Mouse (Mus musculus) embryonic facial prominence, embryonic 14.5 days (tissue): ENCODE results near the gene Emc4. TPM values are rescaled to one million over a fixed set of nuclear protein-coding genes. Genes with fewer than 3 reads are reported as not detected.

Experiments used
- ATAC-seq: fragments of 200-750 bp; cut with Nextera tagmentation; 2 replicates; pipeline ENCODE4 v1.8.0; 2017; ENCODE audit warnings: low read depth, moderate number of reproducible peaks, moderate TSS enrichment
- DNase-seq: peaks from one replicate; pipeline ENCODE4 v3.0.0-alpha.2; 2015; ENCODE audit warnings: low spot score
- H3K27ac ChIP-seq: fragments of 300-500 bp; sonication (generic); replicated peaks from 2 replicates; pipeline ENCODE4 v1.5.1; 2014; ENCODE audit warnings: low read depth, mild to moderate bottlenecking, low read length, moderate library complexity
- H3K27me3 ChIP-seq: fragments of 300-500 bp; sonication (generic); replicated peaks from 2 replicates; pipeline ENCODE4 v1.6.1; 2014; ENCODE audit warnings: low read length; ENCODE audit not compliant: control insufficient read depth, insufficient read depth
- H3K36me3 ChIP-seq: fragments of 300-500 bp; sonication (generic); 2 replicates; pipeline ENCODE4 v1.6.1; 2014; ENCODE audit warnings: low read length, mixed read lengths; ENCODE audit not compliant: control insufficient read depth, insufficient read depth
- H3K4me1 ChIP-seq: fragments of 300-500 bp; sonication (generic); 2 replicates; pipeline ENCODE4 v1.6.1; 2014; ENCODE audit warnings: antibody characterized with exemption, low read length; ENCODE audit not compliant: control insufficient read depth, insufficient read depth
- H3K4me2 ChIP-seq: fragments of 300-500 bp; sonication (generic); 2 replicates; pipeline ENCODE4 v1.6.1; 2014; ENCODE audit warnings: low read depth, mild to moderate bottlenecking, low read length, moderate library complexity, mixed read lengths
- H3K4me3 ChIP-seq: fragments of 300-500 bp; sonication (generic); 2 replicates; pipeline ENCODE4 v1.5.1; 2014; ENCODE audit warnings: low read depth, mild to moderate bottlenecking, low read length
- H3K9ac ChIP-seq: fragments of 300-500 bp; sonication (generic); 2 replicates; pipeline ENCODE4 v1.6.1; 2014; ENCODE audit warnings: low read depth, mild to moderate bottlenecking, low read length, moderate library complexity, mixed read lengths
- H3K9me3 ChIP-seq: fragments of 300-500 bp; sonication (generic); 2 replicates; pipeline ENCODE4 v1.6.1; 2016; ENCODE audit warnings: low read length; ENCODE audit not compliant: control insufficient read depth
- WGBS: fragments of 180-500 bp; shearing (Covaris S2); extraction: QIAGEN DNeasy Blood & Tissue Kit; methylation state at CpG from one replicate; pipeline ENCODE4 v1.1.7; 2014; 5-methylcytosine and 5-hydroxymethylcytosine counted together
- polyA plus RNA-seq: library from polyadenylated mRNA; unstranded; fragments of >200 nt; fragmentation: Nextera tagmentation; extraction: Ambion mirVana; gene quantifications from 2 replicates; pipeline ENCODE4 v1.2.1, GENCODE M21; 2014

The Emc4 gene
- polyA plus RNA-seq, 1 experiment from 2014 or later, result 108 TPM

DNA sequence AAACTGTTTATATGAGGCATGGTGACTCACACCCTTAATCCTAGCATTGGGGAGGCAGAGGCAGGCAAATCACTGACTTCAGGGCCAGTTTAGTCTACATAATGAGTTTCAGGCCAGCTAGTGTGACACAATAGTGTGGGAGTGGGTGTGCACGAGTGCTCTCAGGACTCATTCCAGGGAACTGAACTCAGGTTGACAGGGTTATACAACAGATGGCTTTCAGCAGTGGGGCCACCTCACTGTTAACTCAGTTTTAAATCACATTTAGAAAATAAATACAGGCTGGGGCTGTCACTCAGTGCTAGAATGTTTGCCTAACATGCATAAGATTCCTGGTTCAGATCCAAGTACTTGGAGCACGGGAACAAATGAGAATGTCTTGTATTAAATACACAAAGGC lies 8.2 kb downstream of the Emc4 start:
- Histone ChIP-seq H3K9ac (no peak overlapping the region), H3K36me3 (peaks cover 88% of the 10 kb centered on the region), H3K4me1 (no peaks in the 10 kb centered on the region), H3K4me3 (no peak overlapping the region), H3K4me2 (no peak overlapping the region), H3K27ac (no peak overlapping the region), H3K27me3 (no peaks in the 10 kb centered on the region), H3K9me3 (no peaks in the 10 kb centered on the region)
- DNase-seq (peak; percentile 52), ATAC-seq (no peak)
- 53% methylated on average over 2 of the region's 2 CpGs for WGBS

- ATAC-seq (no peak), DNase-seq (no peak)
- no peaks in the 10 kb centered on the region for H3K9me3 ChIP-seq
- peaks cover 69% of the 10 kb centered on the region for H3K36me3 ChIP-seq
- no peak overlapping the region for H3K4me2 ChIP-seq
- WGBS, result 86% methylated on average over 7 of the region's 7 CpGs
- H3K27me3 ChIP-seq, result no peaks in the 10 kb centered on the region
- H3K9ac ChIP-seq, result no peak overlapping the region
- no peak overlapping the region for H3K27ac ChIP-seq
- no peak overlapping the region for H3K4me3 ChIP-seq
- no peaks in the 10 kb centered on the region for H3K4me1 ChIP-seq
These were observed 14.0 kb downstream of the Emc4 start for GRCm38 (mm10) chr2:112353685-112354455.

DNA sequence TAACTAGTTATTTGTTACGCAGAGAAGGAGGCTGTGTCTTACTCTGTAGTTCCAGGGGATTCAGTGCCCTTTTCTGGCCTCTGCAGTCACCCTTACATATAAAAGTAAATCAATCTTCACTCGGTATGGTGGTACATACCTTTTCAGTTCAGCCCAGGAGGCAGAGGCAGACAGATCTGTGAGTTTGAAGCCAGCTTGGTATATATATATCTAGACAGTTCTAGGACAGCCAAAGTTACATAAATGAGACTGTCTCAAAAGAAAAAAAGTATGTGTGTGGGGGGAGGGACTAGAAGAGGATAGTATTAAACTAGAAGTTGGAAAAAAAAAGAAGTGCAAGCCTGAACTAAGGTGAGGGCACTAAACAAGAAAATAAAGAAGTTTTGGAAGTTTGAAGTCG lies 19.6 kb downstream of the Emc4 start:
- H3K9me3 ChIP-seq, result no peaks in the 10 kb centered on the region
- peaks cover 40% of the 10 kb centered on the region for H3K36me3 ChIP-seq
- H3K4me1 ChIP-seq, result no peaks in the 10 kb centered on the region
- no peak overlapping the region for H3K4me2 ChIP-seq
- no peak overlapping the region for H3K4me3 ChIP-seq
- no peak for DNase-seq
- no peak for ATAC-seq
- no peak overlapping the region for H3K27ac ChIP-seq
- WGBS, result 85% methylated on average over 3 of the region's 3 CpGs
- H3K9ac ChIP-seq, result no peak overlapping the region
- H3K27me3 ChIP-seq, result no peaks in the 10 kb centered on the region

GRCm38 (mm10) chr2:112341117-112341516 lies 26.7 kb downstream of the Emc4 start:
- H3K4me3 ChIP-seq, result no peak overlapping the region
- 61% methylated on average over 3 of the region's 3 CpGs for WGBS
- ATAC-seq, result no peak
- peaks cover 50% of the 10 kb centered on the region for H3K36me3 ChIP-seq
- H3K9me3 ChIP-seq, result no peaks in the 10 kb centered on the region
- no peak for DNase-seq
- no peaks in the 10 kb centered on the region for H3K27me3 ChIP-seq
- H3K4me1 ChIP-seq, result no peaks in the 10 kb centered on the region
- no peak overlapping the region for H3K9ac ChIP-seq
- no peak overlapping the region for H3K4me2 ChIP-seq
- H3K27ac ChIP-seq, result no peak overlapping the region

DNA sequence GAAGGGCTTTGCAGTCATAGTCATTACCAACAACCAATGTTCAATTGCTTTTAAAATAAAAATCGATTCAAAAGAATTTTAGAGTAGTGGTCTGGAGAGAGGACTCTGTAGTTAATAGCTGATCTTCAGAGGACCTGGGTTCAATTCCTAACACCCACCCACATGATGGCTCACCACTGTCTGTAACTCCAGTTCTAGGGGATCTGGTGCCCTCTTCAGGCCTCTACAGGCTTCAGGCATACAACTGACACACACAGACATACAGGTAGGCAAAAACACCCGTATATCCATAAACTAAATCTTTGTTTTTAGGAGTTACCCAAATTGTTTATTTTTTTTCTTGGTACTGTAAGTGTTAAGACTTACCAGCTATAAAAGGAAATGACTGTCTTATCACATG lies 28.1 kb downstream of the Emc4 start:
- 91% methylated on average over 2 of the region's 2 CpGs for WGBS
- H3K36me3 ChIP-seq, result peaks cover 55% of the 10 kb centered on the region
- no peak overlapping the region for H3K27ac ChIP-seq
- no peak overlapping the region for H3K9ac ChIP-seq
- DNase-seq, result no peak
- H3K9me3 ChIP-seq, result no peaks in the 10 kb centered on the region
- H3K4me2 ChIP-seq, result no peak overlapping the region
- H3K4me1 ChIP-seq, result no peaks in the 10 kb centered on the region
- H3K4me3 ChIP-seq, result no peak overlapping the region
- ATAC-seq, result no peak
- H3K27me3 ChIP-seq, result no peaks in the 10 kb centered on the region

DNA sequence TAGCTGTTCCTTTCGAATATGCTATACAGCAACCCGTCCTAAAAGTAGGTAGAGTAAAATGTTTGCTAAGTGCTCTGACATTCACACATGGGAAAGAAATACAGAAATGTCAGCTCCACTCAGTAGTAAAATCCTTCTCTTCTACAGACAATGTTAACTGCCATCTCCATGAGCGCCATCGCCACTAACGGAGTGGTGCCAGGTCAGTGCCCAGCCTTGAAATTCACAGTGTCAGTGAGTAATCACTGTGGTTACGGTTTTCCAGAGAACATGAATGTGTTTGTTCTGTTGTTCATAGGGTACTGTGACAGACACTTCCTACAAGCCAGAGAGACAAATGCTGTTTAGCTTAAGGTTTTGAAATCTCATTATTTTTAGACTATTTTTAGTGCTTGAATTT lies 30.6 kb downstream of the Emc4 start:
- no peak overlapping the region for H3K4me2 ChIP-seq
- peaks cover 49% of the 10 kb centered on the region for H3K36me3 ChIP-seq
- no peak overlapping the region for H3K4me3 ChIP-seq
- WGBS, result 95% methylated on average over 6 of the region's 6 CpGs
- H3K27ac ChIP-seq, result no peak overlapping the region
- no peak overlapping the region for H3K9ac ChIP-seq
- ATAC-seq, result no peak
- DNase-seq, result no peak
- no peaks in the 10 kb centered on the region for H3K9me3 ChIP-seq
- no peaks in the 10 kb centered on the region for H3K27me3 ChIP-seq
- H3K4me1 ChIP-seq, result no peaks in the 10 kb centered on the region

DNA sequence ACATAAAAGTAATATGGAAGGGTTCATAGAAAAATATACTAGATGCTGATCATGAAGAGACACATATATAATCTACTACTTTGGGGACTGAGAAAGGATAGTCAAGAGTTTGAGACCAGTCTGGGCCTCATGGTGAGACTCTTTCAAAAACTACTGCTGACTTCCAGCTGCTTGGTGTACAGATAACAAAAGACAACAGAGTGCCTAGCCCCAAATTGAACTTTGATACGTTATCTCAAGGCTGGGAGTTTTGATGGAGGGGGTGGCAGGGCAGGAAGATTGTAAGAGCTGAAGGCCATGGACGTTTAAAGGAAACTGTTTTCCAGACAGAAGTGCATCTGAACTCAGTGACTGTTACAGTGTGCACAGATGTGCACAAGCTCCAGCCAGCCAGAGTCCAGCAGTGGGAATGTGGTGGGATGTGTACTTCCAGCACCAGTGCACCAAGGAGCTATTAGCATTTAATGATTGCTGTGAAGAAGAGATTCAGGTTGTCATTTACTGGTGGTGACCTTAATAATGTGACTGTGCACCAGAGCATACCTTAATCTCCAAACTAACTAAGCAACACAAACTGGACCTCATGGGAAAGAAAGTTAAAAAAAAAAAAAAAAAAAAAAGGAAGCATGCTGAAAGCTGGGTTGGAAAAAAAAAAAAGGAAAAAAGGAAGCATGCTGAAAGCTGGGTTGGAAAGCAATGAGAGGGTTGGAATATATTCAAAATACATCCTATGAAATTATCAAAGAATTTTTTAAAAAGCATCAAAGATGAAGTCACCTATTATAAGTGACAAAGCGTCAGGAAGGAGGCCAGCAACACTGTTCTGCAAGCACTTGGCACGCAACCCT lies 35.6 kb downstream of the Emc4 start:
- no peak for ATAC-seq
- H3K27me3 ChIP-seq, result no peaks in the 10 kb centered on the region
- DNase-seq, result no peak
- no peak overlapping the region for H3K9ac ChIP-seq
- no peak overlapping the region for H3K4me3 ChIP-seq
- peaks cover 13% of the 10 kb centered on the region for H3K36me3 ChIP-seq
- H3K9me3 ChIP-seq, result no peaks in the 10 kb centered on the region
- H3K4me2 ChIP-seq, result no peak overlapping the region
- 69% methylated on average over 4 of the region's 4 CpGs for WGBS
- no peak overlapping the region for H3K27ac ChIP-seq
- H3K4me1 ChIP-seq, result no peaks in the 10 kb centered on the region

- Histone ChIP-seq H3K36me3 (no peaks in the 10 kb centered on the region), H3K4me3 (no peak overlapping the region), H3K4me1 (no peaks in the 10 kb centered on the region), H3K4me2 (no peak overlapping the region), H3K9ac (no peak overlapping the region), H3K27me3 (no peaks in the 10 kb centered on the region), H3K9me3 (no peaks in the 10 kb centered on the region), H3K27ac (no peak overlapping the region)
- 86% methylated on average over 11 of the region's 11 CpGs for WGBS
- ATAC-seq, result no peak
- no peak for DNase-seq
These were observed 39.6 kb downstream of the Emc4 start for GRCm38 (mm10) chr2:112328069-112328777.
